Mouse (Mus musculus): ENCODE measurements around the gene Fndc3b. TPM values are rescaled to one million over a fixed set of nuclear protein-coding genes. Genes with fewer than 3 reads are reported as not detected.

The Fndc3b gene
- polyA plus RNA-seq, 1 experiment, result 23.7 TPM

GRCm38 (mm10) chr3:27696449-27696797, 14.7 kb downstream of the Fndc3b start:
- TF ChIP-seq USF1 (IDR thresholded peaks at IDR 0.05; ENCODE audit: low read depth) (no peak), CEBPB (IDR thresholded peaks at IDR 0.05; ENCODE audit: low read depth) (no peak), FOSL1 (IDR thresholded peaks at IDR 0.05; ENCODE audit: insufficient read depth, low read length, poor library complexity, severe bottlenecking) (no peak), CTCF (IDR thresholded peaks at IDR 0.05; ENCODE audit: control insufficient read depth, insufficient read depth, insufficient read length) (no peak), MYOG (IDR thresholded peaks at IDR 0.05; ENCODE audit: control insufficient read depth, extremely low read depth, insufficient read length) (no peak), MYOD1 (IDR thresholded peaks at IDR 0.05; ENCODE audit: control insufficient read depth, insufficient read length, low read depth) (no peak), MAX (IDR thresholded peaks at IDR 0.05) (no peak)

GRCm38 (mm10) chr3:27695612-27696448, 15.3 kb downstream of the Fndc3b start:
- TF ChIP-seq MAX (IDR thresholded peaks at IDR 0.05) (no peak), CEBPB (IDR thresholded peaks at IDR 0.05; ENCODE audit: low read depth) (no peak), MYOG (IDR thresholded peaks at IDR 0.05; ENCODE audit: control insufficient read depth, extremely low read depth, insufficient read length) (no peak), USF1 (IDR thresholded peaks at IDR 0.05; ENCODE audit: low read depth) (peak; percentile 69), CTCF (IDR thresholded peaks at IDR 0.05; ENCODE audit: control insufficient read depth, insufficient read depth, insufficient read length) (no peak), FOSL1 (IDR thresholded peaks at IDR 0.05; ENCODE audit: insufficient read depth, low read length, poor library complexity, severe bottlenecking) (no peak), MYOD1 (IDR thresholded peaks at IDR 0.05; ENCODE audit: control insufficient read depth, insufficient read length, low read depth) (no peak)
- Histone ChIP-seq H3K27me3 (ENCODE audit: control insufficient read depth, insufficient read depth, insufficient read length) (no peaks in the 10 kb centered on the region), H3K79me2 (ENCODE audit: control insufficient read depth, insufficient read depth) (peaks cover 100% of the 10 kb centered on the region), H3ac (ENCODE audit: control insufficient read depth, insufficient read length, low read depth) (peak overlapping the region; percentile 54), H3K36me3 (ENCODE audit: control insufficient read depth, insufficient read depth) (peaks cover 10% of the 10 kb centered on the region), H3K79me3 (ENCODE audit: low read depth) (peaks cover 97% of the 10 kb centered on the region), H3K4me3 (ENCODE audit: insufficient read depth, poor library complexity, severe bottlenecking) (no peak overlapping the region)

More at GRCm38 (mm10) chr3:27696449-27696797, 14.7 kb downstream of the Fndc3b start:
- H3K27me3 ChIP-seq (ENCODE audit: control insufficient read depth, insufficient read depth, insufficient read length), result no peaks in the 10 kb centered on the region
- peaks cover 100% of the 10 kb centered on the region for H3K79me2 ChIP-seq (ENCODE audit: control insufficient read depth, insufficient read depth)
- H3K4me3 ChIP-seq (ENCODE audit: insufficient read depth, poor library complexity, severe bottlenecking), result no peak overlapping the region
- H3K79me3 ChIP-seq (ENCODE audit: low read depth), result peaks cover 97% of the 10 kb centered on the region
- peaks cover 15% of the 10 kb centered on the region for H3K36me3 ChIP-seq (ENCODE audit: control insufficient read depth, insufficient read depth)
- peak overlapping the region; percentile 8 for H3ac ChIP-seq (ENCODE audit: control insufficient read depth, insufficient read length, low read depth)

- TF ChIP-seq FOSL1 (IDR thresholded peaks at IDR 0.05; ENCODE audit: insufficient read depth, low read length, poor library complexity, severe bottlenecking) (no peak), USF1 (IDR thresholded peaks at IDR 0.05; ENCODE audit: low read depth) (no peak), MAX (IDR thresholded peaks at IDR 0.05) (no peak), CTCF (IDR thresholded peaks at IDR 0.05; ENCODE audit: control insufficient read depth, insufficient read depth, insufficient read length) (no peak), MYOG (IDR thresholded peaks at IDR 0.05; ENCODE audit: control insufficient read depth, extremely low read depth, insufficient read length) (no peak)
- Histone ChIP-seq H3ac (ENCODE audit: control insufficient read depth, insufficient read length, low read depth) (no peak overlapping the region), H3K4me3 (ENCODE audit: insufficient read depth, poor library complexity, severe bottlenecking) (no peak overlapping the region), H3K27me3 (ENCODE audit: control insufficient read depth, insufficient read depth, insufficient read length) (no peaks in the 10 kb centered on the region), H3K79me2 (ENCODE audit: control insufficient read depth, insufficient read depth) (peaks cover 100% of the 10 kb centered on the region), H3K79me3 (ENCODE audit: low read depth) (peaks cover 97% of the 10 kb centered on the region), H3K36me3 (ENCODE audit: control insufficient read depth, insufficient read depth) (peaks cover 8% of the 10 kb centered on the region)
These were observed 16.5 kb downstream of the Fndc3b start for GRCm38 (mm10) chr3:27694586-27694985.

- Histone ChIP-seq H3K27me3 (ENCODE audit: control insufficient read depth, insufficient read depth, insufficient read length) (no peaks in the 10 kb centered on the region), H3ac (ENCODE audit: control insufficient read depth, insufficient read length, low read depth) (no peak overlapping the region), H3K4me3 (ENCODE audit: insufficient read depth, poor library complexity, severe bottlenecking) (no peak overlapping the region), H3K36me3 (ENCODE audit: control insufficient read depth, insufficient read depth) (peaks cover 8% of the 10 kb centered on the region), H3K79me2 (ENCODE audit: control insufficient read depth, insufficient read depth) (peaks cover 100% of the 10 kb centered on the region), H3K79me3 (ENCODE audit: low read depth) (peaks cover 98% of the 10 kb centered on the region)
- no peak for TF ChIP-seq CTCF (IDR thresholded peaks at IDR 0.05; ENCODE audit: control insufficient read depth, insufficient read depth, insufficient read length)
- no peak for TF ChIP-seq USF1 (IDR thresholded peaks at IDR 0.05; ENCODE audit: low read depth)
- no peak for TF ChIP-seq CEBPB (IDR thresholded peaks at IDR 0.05; ENCODE audit: low read depth)
- no peak for TF ChIP-seq MAX (IDR thresholded peaks at IDR 0.05)
- TF ChIP-seq FOSL1 (IDR thresholded peaks at IDR 0.05; ENCODE audit: insufficient read depth, low read length, poor library complexity, severe bottlenecking), result no peak
- TF ChIP-seq MYOD1 (IDR thresholded peaks at IDR 0.05; ENCODE audit: control insufficient read depth, insufficient read length, low read depth), result no peak
- TF ChIP-seq MYOG (IDR thresholded peaks at IDR 0.05; ENCODE audit: control insufficient read depth, extremely low read depth, insufficient read length), result no peak
These were observed 17.0 kb downstream of the Fndc3b start for GRCm38 (mm10) chr3:27694111-27694510.

GRCm38 (mm10) chr3:27691486-27692160, 19.5 kb downstream of the Fndc3b start:
- no peaks in the 10 kb centered on the region for H3K27me3 ChIP-seq (ENCODE audit: control insufficient read depth, insufficient read depth, insufficient read length)
- H3K36me3 ChIP-seq (ENCODE audit: control insufficient read depth, insufficient read depth), result peaks cover 23% of the 10 kb centered on the region
- no peak overlapping the region for H3ac ChIP-seq (ENCODE audit: control insufficient read depth, insufficient read length, low read depth)
- H3K79me3 ChIP-seq (ENCODE audit: low read depth), result peaks cover 99% of the 10 kb centered on the region
- TF ChIP-seq MYOG (IDR thresholded peaks at IDR 0.05; ENCODE audit: control insufficient read depth, extremely low read depth, insufficient read length) (no peak), USF1 (IDR thresholded peaks at IDR 0.05; ENCODE audit: low read depth) (peak; percentile 78)
- no peak overlapping the region for H3K4me3 ChIP-seq (ENCODE audit: insufficient read depth, poor library complexity, severe bottlenecking)
- peaks cover 100% of the 10 kb centered on the region for H3K79me2 ChIP-seq (ENCODE audit: control insufficient read depth, insufficient read depth)

All from C2C12 (cell line).